In genomic region chr11:63560466-63560865, GRCm38 (mm10) we compare ENCODE assay signal across 20 mouse cellular contexts.
DNase-seq lines count a peak whose midpoint lies in the region; ATAC-seq and TF ChIP-seq lines count a peak whose summit lies in the region.
"Had no signal": no experiment of that assay in that cellular context is flagged by ENCODE, and none has a peak within 500 bp of the region (broad histone marks: within the 10 kb centered on the region; RNA-seq: fewer than 3 reads in every experiment).

No protein-coding gene starts in this region.

- WGBS in forebrain, embryonic 12.5 days = 49% methylated on average over 6 of the region's 6 CpGs
- 61% methylated on average over 6 of the region's 6 CpGs for WGBS in forebrain, embryonic 11.5 days
- 22% methylated on average over 6 of the region's 6 CpGs for WGBS in forebrain, embryonic 14.5 days
- 29% methylated on average over 6 of the region's 6 CpGs for WGBS in forebrain, postnatal 0 days
- WGBS in midbrain, embryonic 14.5 days = 59% methylated on average over 6 of the region's 6 CpGs
- 71% methylated on average over 6 of the region's 6 CpGs for WGBS in midbrain, embryonic 10.5 days

- no peaks in the 10 kb centered on the region for H3K9me3 ChIP-seq in forebrain, embryonic 12.5 days
- no peaks in the 10 kb centered on the region for H3K9me3 ChIP-seq in forebrain, embryonic 11.5 days (ENCODE audit: control insufficient read depth, low read length)
- H3K9me3 ChIP-seq in forebrain, embryonic 14.5 days (replicated peaks; ENCODE audit: control insufficient read depth, low read length) = no peaks in the 10 kb centered on the region
- H3K9me3 ChIP-seq in forebrain, postnatal 0 days (ENCODE audit: low read length) = no peaks in the 10 kb centered on the region
- no peaks in the 10 kb centered on the region for H3K9me3 ChIP-seq in midbrain, embryonic 14.5 days (ENCODE audit: control insufficient read depth, low read length)
- H3K9me3 ChIP-seq in midbrain, embryonic 10.5 days (replicated peaks) = peaks cover 3% of the 10 kb centered on the region; the same call in 1 of the 2 replicates
- H3K9me3 ChIP-seq: embryonic facial prominence, embryonic 15.5 days had no signal

- H3K27ac ChIP-seq in forebrain, embryonic 12.5 days = no peak overlapping the region
- no peak overlapping the region for H3K27ac ChIP-seq in forebrain, embryonic 11.5 days (ENCODE audit: low read depth, low read length)
- no peak overlapping the region for H3K27ac ChIP-seq in forebrain, embryonic 14.5 days (ENCODE audit: low read depth, low read length)
- no peak overlapping the region for H3K27ac ChIP-seq in forebrain, postnatal 0 days (ENCODE audit: low read depth, low read length)
- no peak overlapping the region for H3K27ac ChIP-seq in midbrain, embryonic 14.5 days (replicated peaks; ENCODE audit: low read depth, low read length)
- no peak overlapping the region for H3K27ac ChIP-seq in midbrain, embryonic 10.5 days (replicated peaks)
- H3K27ac ChIP-seq: embryonic facial prominence, embryonic 13.5 days; embryonic facial prominence, embryonic 15.5 days; forebrain, embryonic 10.5 days had no signal

- H3K9ac ChIP-seq in forebrain, embryonic 12.5 days = no peak overlapping the region
- H3K9ac ChIP-seq in forebrain, embryonic 11.5 days (ENCODE audit: low read length) = no peak overlapping the region
- H3K9ac ChIP-seq in forebrain, embryonic 14.5 days (ENCODE audit: low read length) = no peak overlapping the region
- no peak overlapping the region for H3K9ac ChIP-seq in forebrain, postnatal 0 days
- no peak overlapping the region for H3K9ac ChIP-seq in midbrain, embryonic 14.5 days (replicated peaks; ENCODE audit: low read length)
- H3K9ac ChIP-seq: embryonic facial prominence, embryonic 13.5 days; embryonic facial prominence, embryonic 15.5 days had no signal

- peak overlapping the region; percentile 11; the same call in 1 of the 2 replicates for H3K4me2 ChIP-seq in forebrain, embryonic 12.5 days
- no peak overlapping the region for H3K4me2 ChIP-seq in forebrain, embryonic 11.5 days (ENCODE audit: low read depth, low read length, severe bottlenecking)
- no peak overlapping the region for H3K4me2 ChIP-seq in forebrain, embryonic 14.5 days (ENCODE audit: low read length)
- H3K4me2 ChIP-seq in forebrain, postnatal 0 days (ENCODE audit: low read depth) = no peak overlapping the region
- no peak overlapping the region for H3K4me2 ChIP-seq in midbrain, embryonic 14.5 days (ENCODE audit: low read length)
- H3K4me2 ChIP-seq: embryonic facial prominence, embryonic 13.5 days; embryonic facial prominence, embryonic 15.5 days had no signal

- no peaks in the 10 kb centered on the region for H3K36me3 ChIP-seq in forebrain, embryonic 12.5 days (replicated peaks)
- no peaks in the 10 kb centered on the region for H3K36me3 ChIP-seq in forebrain, embryonic 11.5 days (ENCODE audit: control insufficient read depth, insufficient read depth, low read length)
- no peaks in the 10 kb centered on the region for H3K36me3 ChIP-seq in forebrain, embryonic 14.5 days (ENCODE audit: control insufficient read depth, insufficient read depth, low read length)
- H3K36me3 ChIP-seq in forebrain, postnatal 0 days (ENCODE audit: insufficient read depth) = no peaks in the 10 kb centered on the region
- H3K36me3 ChIP-seq in midbrain, embryonic 14.5 days (ENCODE audit: control insufficient read depth, insufficient read depth, low read length) = no peaks in the 10 kb centered on the region
- no peaks in the 10 kb centered on the region for H3K36me3 ChIP-seq in midbrain, embryonic 10.5 days
- H3K36me3 ChIP-seq: embryonic facial prominence, embryonic 13.5 days; embryonic facial prominence, embryonic 15.5 days; forebrain, embryonic 10.5 days had no signal

- no peak for TF ChIP-seq CTCF in forebrain, postnatal 0 days (IDR thresholded peaks at IDR 0.05; ENCODE audit: low read depth)

- DNase-seq in forebrain, embryonic 11.5 days (ENCODE audit: low spot score) = no peak
- peak; percentile 64 for DNase-seq in forebrain, embryonic 14.5 days (ENCODE audit: low spot score)
- DNase-seq in forebrain, postnatal 0 days = no peak
- DNase-seq in midbrain, embryonic 14.5 days = peak; percentile 23
- no peak for DNase-seq in midbrain, embryonic 10.5 days (ENCODE audit: low spot score)
- DNase-seq in embryo, embryonic 10 days (ENCODE audit: low spot score) = no peak
- DNase-seq: adrenal gland, adult 2 months; adrenal gland, postnatal 14 days; adrenal gland, postnatal 36 days; cerebellum, adult 11-12 months; cerebellum, adult 2 months; cerebellum, adult 9-10 months; cerebellum, postnatal 10 days; cerebellum, postnatal 25 days; embryo, embryonic 11 days had no signal

- no peak overlapping the region for H3K4me3 ChIP-seq in forebrain, embryonic 12.5 days (replicated peaks)
- no peak overlapping the region for H3K4me3 ChIP-seq in forebrain, embryonic 11.5 days (ENCODE audit: low read depth, low read length)
- H3K4me3 ChIP-seq in forebrain, embryonic 14.5 days (ENCODE audit: low read depth, low read length) = no peak overlapping the region
- H3K4me3 ChIP-seq in forebrain, postnatal 0 days (ENCODE audit: low read depth, low read length) = no peak overlapping the region
- no peak overlapping the region for H3K4me3 ChIP-seq in midbrain, embryonic 14.5 days (replicated peaks; ENCODE audit: low read depth, low read length)
- H3K4me3 ChIP-seq in midbrain, embryonic 10.5 days = no peak overlapping the region
- H3K4me3 ChIP-seq: embryonic facial prominence, embryonic 13.5 days; embryonic facial prominence, embryonic 15.5 days; erythroblast, embryonic 14.5 days; forebrain, embryonic 10.5 days had no signal

- ATAC-seq in forebrain, embryonic 12.5 days (ENCODE audit: low FRiP score) = no peak
- ATAC-seq in forebrain, embryonic 11.5 days (replicated peaks; ENCODE audit: low FRiP score) = no peak
- no peak for ATAC-seq in forebrain, embryonic 14.5 days
- ATAC-seq in forebrain, postnatal 0 days = no peak
- no peak for ATAC-seq in midbrain, embryonic 14.5 days (ENCODE audit: low FRiP score, low TSS enrichment)

- peaks cover 5% of the 10 kb centered on the region; the same call in 1 of the 2 replicates for H3K27me3 ChIP-seq in forebrain, embryonic 12.5 days
- no peaks in the 10 kb centered on the region for H3K27me3 ChIP-seq in forebrain, embryonic 11.5 days (ENCODE audit: control insufficient read depth, insufficient read depth, low read length)
- no peaks in the 10 kb centered on the region for H3K27me3 ChIP-seq in forebrain, embryonic 14.5 days (replicated peaks; ENCODE audit: control insufficient read depth, insufficient read depth, low read length)
- H3K27me3 ChIP-seq in forebrain, postnatal 0 days (ENCODE audit: insufficient read depth, low read length) = no peaks in the 10 kb centered on the region
- H3K27me3 ChIP-seq in midbrain, embryonic 14.5 days (ENCODE audit: control insufficient read depth, insufficient read depth, low read length) = no peaks in the 10 kb centered on the region
- H3K27me3 ChIP-seq in midbrain, embryonic 10.5 days (ENCODE audit: low read depth, poor library complexity, severe bottlenecking) = no peaks in the 10 kb centered on the region
- H3K27me3 ChIP-seq: embryonic facial prominence, embryonic 15.5 days had no signal

- H3K4me1 ChIP-seq in forebrain, embryonic 12.5 days = 0 out of 2 replicates have a peak, but pooled peaks cover 4% of the 10 kb centered on the region
- no peaks in the 10 kb centered on the region for H3K4me1 ChIP-seq in forebrain, embryonic 11.5 days (replicated peaks; ENCODE audit: control insufficient read depth, insufficient read depth, low read length)
- H3K4me1 ChIP-seq in forebrain, embryonic 14.5 days (ENCODE audit: control insufficient read depth, insufficient read depth, low read length) = no peaks in the 10 kb centered on the region
- no peaks in the 10 kb centered on the region for H3K4me1 ChIP-seq in forebrain, postnatal 0 days (ENCODE audit: insufficient read depth)
- H3K4me1 ChIP-seq in midbrain, embryonic 14.5 days (ENCODE audit: control insufficient read depth, insufficient read depth, low read length) = no peaks in the 10 kb centered on the region
- no peaks in the 10 kb centered on the region for H3K4me1 ChIP-seq in midbrain, embryonic 10.5 days

Comparison
In these comparisons a context has a peak if more than half of its experiments do, and no peak if none do; other contexts are left out.
1. DNase-seq: peak in forebrain, embryonic 14.5 days (single experiment) and midbrain, embryonic 14.5 days (single experiment); none in forebrain, embryonic 11.5 days (single experiment), forebrain, postnatal 0 days (single experiment), midbrain, embryonic 10.5 days (single experiment) and embryo, embryonic 10 days (single experiment).